Mouse (Mus musculus) C2C12 (cell line): ENCODE data around the gene Nudt6. TPM values are rescaled to one million over a fixed set of nuclear protein-coding genes. Genes with fewer than 3 reads are reported as not detected.

Experiments used
- H3K27me3 ChIP-seq: one replicate; pipeline ENCODE4 v1.6.1; 2011; ENCODE audit not compliant: control insufficient read depth, insufficient read depth, insufficient read length
- H3K36me3 ChIP-seq: one replicate; pipeline ENCODE4 v1.6.1; 2011; ENCODE audit not compliant: control insufficient read depth, insufficient read depth
- H3K4me3 ChIP-seq: one replicate; pipeline ENCODE4 v1.5.1; 2011; ENCODE audit warnings: mild to moderate bottlenecking, control low read depth; ENCODE audit not compliant: poor library complexity, insufficient read depth, severe bottlenecking
- H3K79me2 ChIP-seq: one replicate; pipeline ENCODE4 v1.6.1; 2011; ENCODE audit not compliant: control insufficient read depth, insufficient read depth
- H3K79me3 ChIP-seq: one replicate; pipeline ENCODE4 v1.6.1; 2011; ENCODE audit warnings: low read depth, control low read depth
- H3ac ChIP-seq: one replicate; pipeline ENCODE3; 2011; ENCODE audit warnings: low read depth; ENCODE audit not compliant: control insufficient read depth, insufficient read length
- CEBPB ChIP-seq: IDR thresholded peaks from one replicate; pipeline ENCODE4 v1.6.1; 2011; ENCODE audit warnings: low read depth, mild to moderate bottlenecking, control low read depth, moderate library complexity
- CTCF ChIP-seq: IDR thresholded peaks from one replicate; pipeline ENCODE4 v1.5.1; 2011; ENCODE audit not compliant: control insufficient read depth, insufficient read depth, insufficient read length
- FOSL1 ChIP-seq: IDR thresholded peaks from one replicate; pipeline ENCODE4 v1.8.0; 2011; ENCODE audit warnings: mild to moderate bottlenecking, low read length; ENCODE audit not compliant: poor library complexity, insufficient read depth, severe bottlenecking
- MAX ChIP-seq: IDR thresholded peaks from one replicate; pipeline ENCODE4 v1.6.1; 2011; ENCODE audit warnings: mild to moderate bottlenecking, control low read depth
- MYOD1 ChIP-seq: IDR thresholded peaks from one replicate; pipeline ENCODE4 v1.6.1; 2011; ENCODE audit warnings: low read depth; ENCODE audit not compliant: control insufficient read depth, insufficient read length
- MYOG ChIP-seq: IDR thresholded peaks from one replicate; pipeline ENCODE4 v1.6.1; 2011; ENCODE audit not compliant: control insufficient read depth, insufficient read length; ENCODE audit errors: extremely low read depth
- USF1 ChIP-seq: IDR thresholded peaks from one replicate; pipeline ENCODE4 v1.6.1; 2011; ENCODE audit warnings: low read depth, mild to moderate bottlenecking, control low read depth, moderate library complexity
- polyA plus RNA-seq: library from polyadenylated mRNA; unstranded; fragments of >200 nt; fragmentation: generic; extraction: Trizol; gene quantifications from one replicate; pipeline ENCODE4 v1.2.1, GENCODE M21; 2012; ENCODE audit warnings: missing spikeins

The Nudt6 gene
- polyA plus RNA-seq, 1 experiment: 8.4 TPM

DNA sequence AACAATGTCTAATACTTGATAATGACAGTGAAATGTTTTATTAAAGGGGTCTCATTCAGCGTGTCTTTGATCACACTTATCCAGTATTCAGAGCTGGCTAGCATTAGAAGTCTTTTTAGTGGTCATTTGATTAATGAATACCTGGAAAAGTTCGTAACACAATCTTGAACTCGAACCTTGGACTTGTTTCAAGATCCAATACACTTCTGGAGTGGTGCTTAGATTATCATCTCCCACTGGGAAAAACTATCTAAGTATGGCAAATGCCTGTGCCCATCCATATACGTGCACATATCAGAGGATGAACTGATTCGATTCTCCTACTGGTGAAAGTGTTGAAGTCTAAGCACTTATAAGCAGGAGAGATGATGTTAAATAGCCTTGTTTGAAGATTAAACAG, 1.7 kb downstream of the Nudt6 start:
- peaks cover 37% of the 10 kb centered on the region for H3K79me2 ChIP-seq
- peak overlapping the region; percentile 55 for H3K4me3 ChIP-seq
- H3ac ChIP-seq: peak overlapping the region; percentile 10
- H3K79me3 ChIP-seq: peaks cover 30% of the 10 kb centered on the region
- peaks cover 2% of the 10 kb centered on the region for H3K36me3 ChIP-seq
- H3K27me3 ChIP-seq: no peaks in the 10 kb centered on the region
- no peak for TF ChIP-seq FOSL1
- no peak for TF ChIP-seq MYOG
- no peak for TF ChIP-seq MYOD1
- no peak for TF ChIP-seq USF1
- no peak for TF ChIP-seq CEBPB
- no peak for TF ChIP-seq MAX
- TF ChIP-seq CTCF: no peak

DNA sequence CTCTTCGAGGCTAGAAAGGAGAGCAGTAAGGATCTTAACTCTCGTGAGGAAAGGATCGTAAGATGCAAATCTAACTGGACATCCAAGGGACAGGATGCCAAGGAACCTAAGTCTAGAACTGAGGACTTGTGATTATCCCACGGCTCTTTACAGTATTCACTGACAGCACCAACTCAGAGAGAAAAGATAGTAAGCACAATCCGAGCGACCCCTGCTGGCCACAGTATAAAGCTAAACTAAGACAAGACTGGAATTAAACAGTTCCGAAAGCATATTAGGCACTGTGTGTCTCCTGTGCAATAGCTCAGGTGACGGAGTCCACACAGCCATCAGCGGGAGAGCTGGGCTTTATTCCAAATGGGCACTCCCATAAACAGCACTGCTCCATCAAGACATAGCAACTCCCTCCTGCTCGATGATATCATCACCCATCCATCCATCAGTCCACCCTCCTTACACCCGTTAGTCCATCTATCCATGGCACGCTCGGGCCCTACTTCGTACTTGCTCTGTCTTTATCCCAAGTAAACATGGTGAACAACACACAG, 5.5 kb downstream of the Nudt6 start:
- peaks cover 4% of the 10 kb centered on the region for H3K79me2 ChIP-seq
- no peaks in the 10 kb centered on the region for H3K27me3 ChIP-seq
- no peak for TF ChIP-seq MYOG
- no peak for TF ChIP-seq CEBPB
- no peak for TF ChIP-seq MAX
- TF ChIP-seq FOSL1: no peak
- no peak for TF ChIP-seq CTCF
- H3K4me3 ChIP-seq: no peak overlapping the region
- no peaks in the 10 kb centered on the region for H3K36me3 ChIP-seq
- no peak overlapping the region for H3ac ChIP-seq
- H3K79me3 ChIP-seq: no peaks in the 10 kb centered on the region

DNA sequence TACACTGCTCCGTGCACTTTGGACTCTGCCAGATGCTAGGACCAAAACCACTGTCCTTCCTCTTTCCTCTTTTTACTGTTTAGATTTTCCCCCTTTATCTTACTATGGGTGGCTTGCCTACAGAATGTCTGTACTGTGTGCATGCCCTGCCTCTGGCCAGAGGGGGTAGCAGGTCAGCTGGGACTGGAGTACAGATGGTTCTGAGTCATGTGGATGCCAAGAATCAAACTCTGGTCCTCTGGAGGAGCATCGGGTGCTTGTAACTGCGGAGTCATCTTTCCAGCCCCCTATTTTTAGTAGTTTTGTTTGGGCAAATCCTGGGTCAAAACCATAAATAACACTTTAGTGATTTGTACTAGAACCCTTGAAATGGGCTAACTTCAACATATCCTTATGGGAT, 6.6 kb downstream of the Nudt6 start:
- no peak overlapping the region for H3ac ChIP-seq
- no peaks in the 10 kb centered on the region for H3K79me3 ChIP-seq
- no peak overlapping the region for H3K4me3 ChIP-seq
- no peaks in the 10 kb centered on the region for H3K36me3 ChIP-seq
- H3K27me3 ChIP-seq: no peaks in the 10 kb centered on the region
- no peaks in the 10 kb centered on the region for H3K79me2 ChIP-seq
- no peak for TF ChIP-seq MYOD1
- TF ChIP-seq FOSL1: no peak
- no peak for TF ChIP-seq CEBPB
- TF ChIP-seq MAX: no peak
- TF ChIP-seq USF1: no peak
- TF ChIP-seq MYOG: no peak
- TF ChIP-seq CTCF: no peak

- Histone ChIP-seq H3K27me3 (no peaks in the 10 kb centered on the region), H3K4me3 (no peak overlapping the region), H3K79me3 (no peaks in the 10 kb centered on the region), H3K79me2 (no peaks in the 10 kb centered on the region), H3K36me3 (no peaks in the 10 kb centered on the region), H3ac (no peak overlapping the region)
- TF ChIP-seq MAX (no peak), CEBPB (no peak), USF1 (no peak), MYOG (no peak), CTCF (no peak), FOSL1 (no peak), MYOD1 (no peak)
Measured at GRCm38 (mm10) chr3:37407598-37407997, 12.4 kb downstream of the Nudt6 start.

DNA sequence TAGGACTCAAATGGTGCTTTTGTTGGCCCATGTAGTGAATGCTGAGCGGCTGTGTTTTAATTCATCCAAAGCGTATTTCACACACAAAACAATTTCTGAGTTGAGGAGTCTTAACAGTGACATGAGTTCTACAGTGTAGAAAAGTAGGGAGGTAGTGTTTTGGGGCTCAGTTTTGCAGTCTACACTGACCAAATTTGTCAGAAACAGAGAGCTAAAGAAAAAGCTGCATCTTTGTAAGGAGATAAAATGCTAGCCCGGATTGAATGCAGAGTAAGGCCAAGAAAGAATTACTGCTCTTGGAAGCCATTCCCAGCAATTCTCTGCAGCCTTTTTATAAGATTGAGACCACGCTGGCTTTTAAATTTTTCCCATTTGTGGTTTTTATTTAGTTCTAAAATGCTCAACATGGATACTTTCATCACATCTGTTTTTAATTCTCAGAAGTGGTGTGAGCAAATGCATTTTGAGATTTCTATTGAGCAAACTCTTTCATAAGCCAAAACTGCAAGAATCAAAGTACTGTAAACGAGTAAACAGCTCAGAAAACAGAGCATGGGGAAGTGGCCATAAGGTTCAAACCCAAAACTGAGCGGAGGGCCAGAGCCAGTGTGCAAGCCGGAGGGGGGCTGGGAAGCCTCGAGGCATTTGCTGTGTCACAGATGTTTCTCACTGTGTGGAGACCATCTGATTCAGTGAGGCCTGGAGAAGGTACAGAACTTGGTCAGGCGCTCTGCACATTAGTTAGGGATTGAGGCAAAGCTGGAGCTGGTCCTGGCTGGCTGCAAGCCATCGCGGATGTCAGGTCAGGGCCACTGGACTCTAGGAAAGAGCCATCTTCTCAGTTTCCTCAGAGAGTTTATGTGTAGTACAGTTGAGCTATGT, 18.0 kb downstream of the Nudt6 start:
- TF ChIP-seq MYOG: no peak
- no peak for TF ChIP-seq MAX
- TF ChIP-seq USF1: no peak
- TF ChIP-seq CEBPB: no peak
- TF ChIP-seq CTCF: no peak
- TF ChIP-seq FOSL1: no peak
- TF ChIP-seq MYOD1: no peak
- Histone ChIP-seq H3K36me3 (no peaks in the 10 kb centered on the region), H3K27me3 (no peaks in the 10 kb centered on the region), H3K79me3 (no peaks in the 10 kb centered on the region), H3ac (no peak overlapping the region), H3K79me2 (no peaks in the 10 kb centered on the region), H3K4me3 (no peak overlapping the region)
